Mouse (Mus musculus) liver, postnatal 0 days (tissue): ENCODE data around the gene Kif23. TPM values are rescaled to one million over a fixed set of nuclear protein-coding genes. Genes with fewer than 3 reads are reported as not detected.

Experiments
- ATAC-seq: fragments of 200-750 bp; cut with Nextera tagmentation; 2 replicates; pipeline ENCODE4 v1.8.0; 2017; ENCODE audit warnings: mild to moderate bottlenecking, moderate library complexity
- DNase-seq: peaks from one replicate; pipeline ENCODE4 v3.0.0-alpha.2; 2016
- H3K27ac ChIP-seq: fragments of 300-500 bp; sonication (generic); 2 replicates; pipeline ENCODE4 v1.5.1; 2014; ENCODE audit warnings: antibody characterized with exemption, moderate library complexity, mild to moderate bottlenecking, low read depth
- H3K27me3 ChIP-seq: fragments of 300-500 bp; sonication (generic); 2 replicates; pipeline ENCODE4 v1.6.1; 2014; ENCODE audit warnings: low read length, control low read depth, mixed read lengths; ENCODE audit not compliant: insufficient read depth
- H3K36me3 ChIP-seq: fragments of 300-500 bp; sonication (generic); replicated peaks from 2 replicates; pipeline ENCODE4 v1.6.1; 2014; ENCODE audit warnings: mild to moderate bottlenecking, control low read depth, low read length, moderate library complexity, mixed read lengths; ENCODE audit not compliant: insufficient read depth
- H3K4me1 ChIP-seq: fragments of 300-500 bp; sonication (generic); 2 replicates; pipeline ENCODE4 v1.6.1; 2014; ENCODE audit warnings: antibody characterized with exemption, mild to moderate bottlenecking, control low read depth; ENCODE audit not compliant: insufficient read depth
- H3K4me2 ChIP-seq: fragments of 300-500 bp; sonication (generic); 2 replicates; pipeline ENCODE4 v1.6.1; 2014; ENCODE audit warnings: low read depth, mild to moderate bottlenecking, low read length, moderate library complexity, mixed read lengths
- H3K4me3 ChIP-seq: fragments of 300-500 bp; sonication (generic); 2 replicates; pipeline ENCODE4 v1.5.1; 2014; ENCODE audit warnings: low read depth, low read length
- H3K9ac ChIP-seq: fragments of 300-500 bp; sonication (generic); replicated peaks from 2 replicates; pipeline ENCODE4 v1.6.1; 2014; ENCODE audit warnings: mild to moderate bottlenecking, moderate library complexity
- H3K9me3 ChIP-seq: fragments of 300-500 bp; sonication (generic); 2 replicates; pipeline ENCODE4 v1.6.1; 2016; ENCODE audit warnings: mild to moderate bottlenecking, control low read depth, low read length, mixed read lengths
- CTCF ChIP-seq: sonication (generic); IDR thresholded peaks from 2 replicates; pipeline ENCODE4 v1.5.1; 2016; ENCODE audit warnings: antibody characterized with exemption, low read depth
- EP300 ChIP-seq: IDR thresholded peaks from 2 replicates; pipeline ENCODE4 v1.6.1; 2016; ENCODE audit warnings: antibody characterized with exemption, low read depth, mild to moderate bottlenecking
- WGBS: fragments of 180-500 bp; shearing (Covaris S2); extraction: QIAGEN DNeasy Blood & Tissue Kit; methylation state at CpG from one replicate; pipeline ENCODE4 v1.1.7; 2014; ENCODE audit not compliant: insufficient replicate concordance; 5-methylcytosine and 5-hydroxymethylcytosine counted together
- polyA plus RNA-seq: library from polyadenylated mRNA; unstranded; fragments of >200 nt; fragmentation: Nextera tagmentation; extraction: Ambion mirVana; gene quantifications from 2 replicates; pipeline ENCODE4 v1.2.1, GENCODE M21; 2015

The Kif23 gene
- polyA plus RNA-seq, 1 experiment from 2014 or later = 28.8 TPM

GRCm38 (mm10) chr9:61965987-61966386, 19.4 kb upstream of the Kif23 start:
- ATAC-seq (no peak), DNase-seq (no peak)
- H3K27me3 ChIP-seq = no peaks in the 10 kb centered on the region
- H3K4me2 ChIP-seq = no peak overlapping the region
- H3K27ac ChIP-seq = no peak overlapping the region
- H3K4me1 ChIP-seq = peaks cover 14% of the 10 kb centered on the region
- no peak overlapping the region for H3K4me3 ChIP-seq
- no peaks in the 10 kb centered on the region for H3K9me3 ChIP-seq
- H3K9ac ChIP-seq = no peak overlapping the region
- 67% methylated on average over 6 of the region's 7 CpGs for WGBS
- no peaks in the 10 kb centered on the region for H3K36me3 ChIP-seq
- TF ChIP-seq CTCF (no peak), EP300 (no peak)

- DNase-seq (peak; percentile 78), ATAC-seq (peak; percentile 69; the same call in 1 of the 2 replicates)
- Histone ChIP-seq H3K36me3 (no peaks in the 10 kb centered on the region), H3K4me2 (peak overlapping the region; percentile 29; the same call in 1 of the 2 replicates), H3K4me1 (peaks cover 19% of the 10 kb centered on the region), H3K9ac (no peak overlapping the region), H3K27me3 (no peaks in the 10 kb centered on the region), H3K4me3 (no peak overlapping the region), H3K27ac (peak overlapping the region; percentile 57; the same call in 1 of the 2 replicates), H3K9me3 (no peaks in the 10 kb centered on the region)
- WGBS = 19% methylated on average over 4 of the region's 4 CpGs
- TF ChIP-seq EP300 (no peak), CTCF (peak; percentile 87)
These were observed 18.9 kb upstream of the Kif23 start for GRCm38 (mm10) chr9:61965411-61965930.

GRCm38 (mm10) chr9:61963356-61963755, 16.8 kb upstream of the Kif23 start:
- TF ChIP-seq CTCF = no peak
- no peak for TF ChIP-seq EP300
- H3K27ac ChIP-seq = no peak overlapping the region
- no peak overlapping the region for H3K4me3 ChIP-seq
- 42% methylated on average over 6 of the region's 6 CpGs for WGBS
- H3K27me3 ChIP-seq = no peaks in the 10 kb centered on the region
- no peak overlapping the region for H3K4me2 ChIP-seq
- no peaks in the 10 kb centered on the region for H3K36me3 ChIP-seq
- H3K9ac ChIP-seq = no peak overlapping the region
- H3K9me3 ChIP-seq = no peaks in the 10 kb centered on the region
- peak; percentile 26; the same call in 1 of the 2 replicates for ATAC-seq
- DNase-seq = no peak
- peaks cover 27% of the 10 kb centered on the region for H3K4me1 ChIP-seq

GRCm38 (mm10) chr9:61961181-61961580, 14.6 kb upstream of the Kif23 start:
- WGBS = 71% methylated on average over 4 of the region's 4 CpGs

GRCm38 (mm10) chr9:61960753-61961152, 14.2 kb upstream of the Kif23 start:
- Histone ChIP-seq H3K4me1 (peaks cover 27% of the 10 kb centered on the region), H3K4me3 (no peak overlapping the region), H3K27me3 (no peaks in the 10 kb centered on the region), H3K9ac (no peak overlapping the region), H3K27ac (peak overlapping the region; percentile 31; the same call in 1 of the 2 replicates), H3K9me3 (no peaks in the 10 kb centered on the region), H3K36me3 (no peaks in the 10 kb centered on the region), H3K4me2 (no peak overlapping the region)
- WGBS = 17% methylated on average over 5 of the region's 5 CpGs
- no peak for TF ChIP-seq EP300
- no peak for TF ChIP-seq CTCF
- ATAC-seq = peak; percentile 69
- peak; percentile 67 for DNase-seq

More at GRCm38 (mm10) chr9:61961181-61961580, 14.6 kb upstream of the Kif23 start:
- H3K9me3 ChIP-seq = no peaks in the 10 kb centered on the region
- no peak overlapping the region for H3K4me2 ChIP-seq
- TF ChIP-seq EP300 (no peak), CTCF (no peak)
- ATAC-seq (no peak), DNase-seq (no peak)
- no peaks in the 10 kb centered on the region for H3K36me3 ChIP-seq
- no peak overlapping the region for H3K9ac ChIP-seq
- H3K4me3 ChIP-seq = no peak overlapping the region
- peaks cover 27% of the 10 kb centered on the region for H3K4me1 ChIP-seq
- peak overlapping the region; percentile 31; the same call in 1 of the 2 replicates for H3K27ac ChIP-seq
- H3K27me3 ChIP-seq = no peaks in the 10 kb centered on the region

- peak overlapping the region; percentile 31; the same call in 1 of the 2 replicates for H3K27ac ChIP-seq
- ATAC-seq = no peak
These were observed 13.5 kb upstream of the Kif23 start for GRCm38 (mm10) chr9:61959921-61960569.

More at GRCm38 (mm10) chr9:61959921-61960569, 13.5 kb upstream of the Kif23 start:
- H3K27me3 ChIP-seq = no peaks in the 10 kb centered on the region
- H3K4me1 ChIP-seq = peaks cover 27% of the 10 kb centered on the region
- no peak overlapping the region for H3K9ac ChIP-seq
- TF ChIP-seq CTCF = no peak
- no peak for TF ChIP-seq EP300
- H3K9me3 ChIP-seq = no peaks in the 10 kb centered on the region
- WGBS = 47% methylated on average over 1 of the region's 1 CpGs
- no peak overlapping the region for H3K4me3 ChIP-seq
- no peaks in the 10 kb centered on the region for H3K36me3 ChIP-seq
- DNase-seq = no peak
- no peak overlapping the region for H3K4me2 ChIP-seq
